Mouse (Mus musculus) limb, embryonic 14.5 days (tissue): ENCODE results near the gene Slc6a20a. TPM values are rescaled to one million over a fixed set of nuclear protein-coding genes. Genes with fewer than 3 reads are reported as not detected.

ENCODE experiments used
- ATAC-seq: fragments of 200-750 bp; cut with Nextera tagmentation; 2 replicates; pipeline ENCODE4 v1.8.0; 2017; ENCODE audit warnings: low read depth, moderate number of reproducible peaks, moderate TSS enrichment; ENCODE audit not compliant: low FRiP score
- DNase-seq: peaks from one replicate; pipeline ENCODE4 v3.0.0-alpha.2; 2015; ENCODE audit warnings: low spot score
- H3K27ac ChIP-seq: fragments of 300-500 bp; sonication (generic); replicated peaks from 2 replicates; pipeline ENCODE4 v1.5.1; 2014; ENCODE audit warnings: low read depth, mild to moderate bottlenecking, low read length, moderate library complexity, mixed read lengths
- H3K27me3 ChIP-seq: fragments of 300-500 bp; sonication (generic); 2 replicates; pipeline ENCODE4 v1.6.1; 2014; ENCODE audit warnings: low read length, mixed read lengths; ENCODE audit not compliant: control insufficient read depth, insufficient read depth
- H3K36me3 ChIP-seq: fragments of 300-500 bp; sonication (generic); 2 replicates; pipeline ENCODE4 v1.6.1; 2014; ENCODE audit warnings: mild to moderate bottlenecking, low read length, moderate library complexity, mixed read lengths; ENCODE audit not compliant: control insufficient read depth, insufficient read depth
- H3K4me1 ChIP-seq: fragments of 300-500 bp; sonication (generic); 2 replicates; pipeline ENCODE4 v1.6.1; 2014; ENCODE audit warnings: antibody characterized with exemption, low read length, mixed read lengths; ENCODE audit not compliant: control insufficient read depth, insufficient read depth
- H3K4me2 ChIP-seq: fragments of 300-500 bp; sonication (generic); replicated peaks from 2 replicates; pipeline ENCODE4 v1.6.1; 2014; ENCODE audit warnings: low read depth, mild to moderate bottlenecking, low read length, moderate library complexity; ENCODE audit not compliant: severe bottlenecking
- H3K4me3 ChIP-seq: fragments of 300-500 bp; sonication (generic); replicated peaks from 2 replicates; pipeline ENCODE4 v1.5.1; 2014; ENCODE audit warnings: low read length
- H3K9ac ChIP-seq: fragments of 300-500 bp; sonication (generic); 2 replicates; pipeline ENCODE4 v1.6.1; 2014; ENCODE audit warnings: mild to moderate bottlenecking, low read depth, low read length, moderate library complexity; ENCODE audit not compliant: severe bottlenecking
- H3K9me3 ChIP-seq: fragments of 300-500 bp; sonication (generic); 2 replicates; pipeline ENCODE4 v1.6.1; 2016; ENCODE audit warnings: low read length; ENCODE audit not compliant: control insufficient read depth
- POLR2A ChIP-seq: fragments of 200-500 bp; IDR thresholded peaks from 2 replicates; pipeline ENCODE4 v1.8.0; 2012; ENCODE audit warnings: inconsistent platforms, mild to moderate bottlenecking, moderate library complexity, borderline replicate concordance; ENCODE audit not compliant: insufficient read depth, insufficient read length; ENCODE audit errors: extremely low read depth
- WGBS: fragments of 180-500 bp; shearing (Covaris S2); extraction: QIAGEN DNeasy Blood & Tissue Kit; methylation state at CpG from one replicate; pipeline ENCODE4 v1.1.7; 2014; 5-methylcytosine and 5-hydroxymethylcytosine counted together
- polyA plus RNA-seq, 2 experiments: library from polyadenylated mRNA; depleted of rRNA in 1 of 2; stranded (reverse) in 1 of 2; unstranded in 1 of 2; fragments of >200 nt; fragmentation: Nextera tagmentation in 1 of 2; extraction: Ambion mirVana in 1 of 2; gene quantifications; 2 replicates each; pipeline versions ENCODE4 v1.2.1 to v1.2.3; 2012 to 2014

The Slc6a20a gene
- polyA plus RNA-seq, 2 experiments, result 0.06 TPM; not detected in 1

GRCm38 (mm10) chr9:123658981-123659380, 19.7 kb downstream of the Slc6a20a start:
- no peak for DNase-seq
- ATAC-seq, result no peak
- Histone ChIP-seq H3K4me1 (no peaks in the 10 kb centered on the region), H3K36me3 (no peaks in the 10 kb centered on the region), H3K27me3 (no peaks in the 10 kb centered on the region), H3K9ac (no peak overlapping the region), H3K27ac (no peak overlapping the region), H3K4me3 (no peak overlapping the region), H3K4me2 (no peak overlapping the region), H3K9me3 (no peaks in the 10 kb centered on the region)
- TF ChIP-seq POLR2A, result no peak

- DNase-seq, result no peak
- ATAC-seq, result no peak
- H3K9me3 ChIP-seq, result no peaks in the 10 kb centered on the region
These were observed 21.2 kb downstream of the Slc6a20a start for GRCm38 (mm10) chr9:123657457-123657856.

GRCm38 (mm10) chr9:123651369-123651768, 27.3 kb downstream of the Slc6a20a start:
- H3K4me2 ChIP-seq, result no peak overlapping the region
- H3K36me3 ChIP-seq, result no peaks in the 10 kb centered on the region
- DNase-seq (peak; percentile 7), ATAC-seq (no peak)
- TF ChIP-seq POLR2A, result no peak
- 34% methylated on average over 4 of the region's 4 CpGs for WGBS
- no peak overlapping the region for H3K9ac ChIP-seq
- H3K27me3 ChIP-seq, result no peaks in the 10 kb centered on the region
- no peaks in the 10 kb centered on the region for H3K9me3 ChIP-seq
- H3K4me3 ChIP-seq, result no peak overlapping the region
- H3K27ac ChIP-seq, result no peak overlapping the region
- H3K4me1 ChIP-seq, result no peaks in the 10 kb centered on the region

More at GRCm38 (mm10) chr9:123657457-123657856, 21.2 kb downstream of the Slc6a20a start:
- H3K9ac ChIP-seq, result no peak overlapping the region
- no peaks in the 10 kb centered on the region for H3K36me3 ChIP-seq
- no peak overlapping the region for H3K27ac ChIP-seq
- no peak overlapping the region for H3K4me2 ChIP-seq
- WGBS, result 87% methylated on average over 3 of the region's 3 CpGs
- no peaks in the 10 kb centered on the region for H3K4me1 ChIP-seq
- H3K27me3 ChIP-seq, result no peaks in the 10 kb centered on the region
- no peak for TF ChIP-seq POLR2A
- no peak overlapping the region for H3K4me3 ChIP-seq

GRCm38 (mm10) chr9:123649785-123650511, 28.7 kb downstream of the Slc6a20a start:
- Histone ChIP-seq H3K4me1 (no peaks in the 10 kb centered on the region), H3K4me2 (no peak overlapping the region), H3K4me3 (no peak overlapping the region), H3K27ac (no peak overlapping the region), H3K27me3 (no peaks in the 10 kb centered on the region), H3K9me3 (no peaks in the 10 kb centered on the region), H3K9ac (no peak overlapping the region), H3K36me3 (no peaks in the 10 kb centered on the region)
- WGBS, result 90% methylated on average over 2 of the region's 2 CpGs
- ATAC-seq, result no peak
- DNase-seq, result no peak
- TF ChIP-seq POLR2A, result no peak

- no peak for TF ChIP-seq POLR2A
- no peak for ATAC-seq
These were observed 38.6 kb downstream of the Slc6a20a start for GRCm38 (mm10) chr9:123640106-123640505.

More at GRCm38 (mm10) chr9:123640106-123640505, 38.6 kb downstream of the Slc6a20a start:
- no peaks in the 10 kb centered on the region for H3K9me3 ChIP-seq
- H3K4me2 ChIP-seq, result no peak overlapping the region
- H3K27ac ChIP-seq, result no peak overlapping the region
- no peak for DNase-seq
- H3K36me3 ChIP-seq, result no peaks in the 10 kb centered on the region
- H3K9ac ChIP-seq, result no peak overlapping the region
- no peaks in the 10 kb centered on the region for H3K4me1 ChIP-seq
- H3K27me3 ChIP-seq, result no peaks in the 10 kb centered on the region
- no peak overlapping the region for H3K4me3 ChIP-seq
- 59% methylated on average over 1 of the region's 1 CpGs for WGBS
